28 mouse cellular contexts compared by ENCODE assay signal in the genomic region with DNA sequence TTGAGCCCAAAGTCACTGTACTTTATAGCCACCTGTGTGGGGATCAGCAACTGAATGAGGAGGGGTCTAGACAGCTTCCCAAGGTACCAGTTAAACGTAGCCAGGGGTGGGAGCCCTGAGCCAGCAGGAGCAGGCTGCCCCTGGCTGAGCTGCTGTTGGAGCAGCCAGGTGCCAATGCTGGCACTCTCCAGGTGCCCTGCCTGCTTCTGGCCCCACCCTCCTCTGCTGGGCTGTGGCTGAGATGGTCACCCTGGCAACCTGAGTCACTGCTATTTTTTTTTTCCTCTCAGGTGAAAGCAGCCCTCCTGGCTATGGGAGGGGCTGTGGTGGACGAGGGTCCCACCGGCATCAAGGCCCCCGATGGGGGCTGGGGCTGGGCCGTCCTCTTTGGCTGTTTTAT. TPM values are rescaled to one million over a fixed set of nuclear protein-coding genes. Genes with fewer than 3 reads are reported as not detected.
DNase-seq lines count a peak whose midpoint lies in the region; ATAC-seq and TF ChIP-seq lines count a peak whose summit lies in the region.
"Had no signal": no experiment of that assay in that cellular context is flagged by ENCODE, and none has a peak within 500 bp of the region (broad histone marks: within the 10 kb centered on the region; RNA-seq: fewer than 3 reads in every experiment).

No protein-coding gene starts in this region.

- peak overlapping the region; percentile 97 for H3K27ac ChIP-seq in gastrocnemius, adult 2 months
- H3K27ac ChIP-seq in liver, embryonic 13.5 days: peak overlapping the region; percentile 30; the same call in 1 of the 2 replicates
- H3K27ac ChIP-seq in liver, embryonic 11.5 days (ENCODE audit: low read depth, low read length): no peak overlapping the region
- H3K27ac ChIP-seq in midbrain, postnatal 0 days (ENCODE audit: low read depth, low read length): no peak overlapping the region
- H3K27ac ChIP-seq: embryonic facial prominence, embryonic 13.5 days; heart, adult 2 months; heart, embryonic 15.5 days; hindbrain, embryonic 14.5 days; layer of hippocampus, adult 2 months; limb, embryonic 12.5 days; midbrain, embryonic 12.5 days; neural tube, embryonic 12.5 days had no signal

- peaks cover 64% of the 10 kb centered on the region for H3K36me3 ChIP-seq in liver, embryonic 13.5 days
- H3K36me3 ChIP-seq in liver, embryonic 11.5 days (ENCODE audit: control insufficient read depth, insufficient read depth, low read length): peaks cover 48% of the 10 kb centered on the region
- peaks cover 30% of the 10 kb centered on the region for H3K36me3 ChIP-seq in midbrain, postnatal 0 days (ENCODE audit: insufficient read depth, low read length)

- peak overlapping the region; percentile 65 for H3K4me3 ChIP-seq in gastrocnemius, adult 2 months
- H3K4me3 ChIP-seq in liver, embryonic 13.5 days (replicated peaks): no peak overlapping the region
- no peak overlapping the region for H3K4me3 ChIP-seq in liver, embryonic 11.5 days (ENCODE audit: low read depth, low read length)
- H3K4me3 ChIP-seq in midbrain, postnatal 0 days (ENCODE audit: low read depth, low read length): no peak overlapping the region
- H3K4me3 ChIP-seq: embryonic facial prominence, embryonic 13.5 days; erythroblast, embryonic 14.5 days; heart, adult 2 months; heart, embryonic 15.5 days; layer of hippocampus, adult 2 months; limb, embryonic 12.5 days; liver, embryonic 15.5 days; midbrain, embryonic 12.5 days; neural tube, embryonic 12.5 days had no signal

- H3K27me3 ChIP-seq in liver, embryonic 13.5 days: no peaks in the 10 kb centered on the region
- no peaks in the 10 kb centered on the region for H3K27me3 ChIP-seq in liver, embryonic 11.5 days (replicated peaks; ENCODE audit: control insufficient read depth, insufficient read depth, low read length)
- 0 out of 2 replicates have a peak, but pooled peaks cover 4% of the 10 kb centered on the region for H3K27me3 ChIP-seq in midbrain, postnatal 0 days (ENCODE audit: insufficient read depth, low read length)
- H3K27me3 ChIP-seq: embryonic facial prominence, embryonic 13.5 days; heart, embryonic 15.5 days had no signal

- no peaks in the 10 kb centered on the region for H3K9me3 ChIP-seq in liver, embryonic 13.5 days (replicated peaks)
- no peaks in the 10 kb centered on the region for H3K9me3 ChIP-seq in liver, embryonic 11.5 days (ENCODE audit: control insufficient read depth, low read length)
- no peaks in the 10 kb centered on the region for H3K9me3 ChIP-seq in midbrain, postnatal 0 days (ENCODE audit: low read length)
- H3K9me3 ChIP-seq: embryonic facial prominence, embryonic 13.5 days; heart, embryonic 15.5 days; limb, embryonic 12.5 days; liver, embryonic 15.5 days; midbrain, embryonic 12.5 days; neural tube, embryonic 12.5 days had no signal

- peaks cover 81% of the 10 kb centered on the region for H3K4me1 ChIP-seq in liver, embryonic 13.5 days (replicated peaks)
- peaks cover 50% of the 10 kb centered on the region for H3K4me1 ChIP-seq in liver, embryonic 11.5 days (replicated peaks; ENCODE audit: control insufficient read depth, insufficient read depth, low read length)
- H3K4me1 ChIP-seq in midbrain, postnatal 0 days (ENCODE audit: insufficient read depth, low read length): 0 out of 2 replicates have a peak, but pooled peaks cover 3% of the 10 kb centered on the region

- no peak for TF ChIP-seq CTCF in gastrocnemius, adult 2 months (IDR thresholded peaks at IDR 0.05)
- no peak for TF ChIP-seq CTCF in midbrain, postnatal 0 days (IDR thresholded peaks at IDR 0.05)

- DNase-seq in gastrocnemius, adult 2 months: peak; percentile 75
- DNase-seq in gastrocnemius, postnatal 14 days: no peak
- DNase-seq in liver, embryonic 13.5 days: no peak
- DNase-seq in liver, embryonic 11.5 days (ENCODE audit: low spot score): no peak
- DNase-seq in lung, adult 18-20 months: peak; percentile 58 to 74
- peak; percentile 50 for DNase-seq in lung, postnatal 25 days (ENCODE audit: low spot score)
- no peak for DNase-seq in midbrain, postnatal 0 days (ENCODE audit: low spot score)
- DNase-seq in cerebellum, postnatal 4 days (ENCODE audit: low spot score in 2 of 2): no peak
- DNase-seq: adrenal gland, postnatal 36 days; cerebellum, adult 9-11 months; embryo, embryonic 11 days; gastrocnemius, postnatal 10 days; heart, adult 2 months; heart, postnatal 36 days; kidney, adult 18-20 months; layer of hippocampus, postnatal 36 days; right cerebral cortex, postnatal 14 days had no signal

- H3K4me2 ChIP-seq in liver, embryonic 13.5 days: no peak overlapping the region
- H3K4me2 ChIP-seq in liver, embryonic 11.5 days: no peak overlapping the region
- no peak overlapping the region for H3K4me2 ChIP-seq in midbrain, postnatal 0 days (ENCODE audit: low read depth, low read length, poor library complexity, severe bottlenecking)
- H3K4me2 ChIP-seq: embryonic facial prominence, embryonic 13.5 days; heart, embryonic 15.5 days; hindbrain, embryonic 14.5 days; limb, embryonic 12.5 days; liver, embryonic 15.5 days; midbrain, embryonic 12.5 days; neural tube, embryonic 12.5 days had no signal

- WGBS in liver, embryonic 13.5 days (ENCODE audit: insufficient replicate concordance): 80% methylated on average over 5 of the region's 5 CpGs
- WGBS in liver, embryonic 11.5 days: 81% methylated on average over 5 of the region's 5 CpGs
- 91% methylated on average over 5 of the region's 5 CpGs for WGBS in midbrain, postnatal 0 days

- intact Hi-C loops in gastrocnemius, adult 2 months (cut with DNase I): no loop called here
- intact Hi-C loops in gastrocnemius, postnatal 14 days (cut with DNase I; ENCODE audit: low total_unique reads): no loop called here

- ATAC-seq in liver, embryonic 13.5 days (ENCODE audit: low read depth): no peak
- ATAC-seq in liver, embryonic 11.5 days (replicated peaks; ENCODE audit: low FRiP score): no peak
- no peak for ATAC-seq in midbrain, postnatal 0 days (ENCODE audit: low FRiP score)
- ATAC-seq: forebrain, embryonic 14.5 days; inflammation-experienced regulatory T-cells, adult 6 months had no signal

- H3K9ac ChIP-seq in liver, embryonic 13.5 days: 0 out of 2 replicates have a peak overlapping the region, but pooled peaks have one; percentile 6
- no peak overlapping the region for H3K9ac ChIP-seq in liver, embryonic 11.5 days (ENCODE audit: low read depth, low read length)
- no peak overlapping the region for H3K9ac ChIP-seq in midbrain, postnatal 0 days (replicated peaks; ENCODE audit: low read length, poor library complexity, severe bottlenecking)
- H3K9ac ChIP-seq: embryonic facial prominence, embryonic 13.5 days; heart, embryonic 15.5 days; hindbrain, embryonic 14.5 days; limb, embryonic 12.5 days; liver, embryonic 15.5 days; midbrain, embryonic 12.5 days; neural tube, embryonic 12.5 days had no signal

RNA-seq across cellular contexts. Expression of gene Slc16a3, which starts 6.7 kb away (rescaled TPM):
- total RNA-seq in gastrocnemius, adult 2 months (2021): 100 to 1,000 TPM; 295 to 479 TPM
- 100 to 1,000 TPM; 272 to 355 TPM for total RNA-seq in gastrocnemius, postnatal 14 days (2021)
- 71.4 and 81.7 TPM in 2 replicates for polyA plus RNA-seq in liver, embryonic 13.5 days (2015; fragmentation: Nextera tagmentation; extraction: Ambion mirVana)
- 257 and 272 TPM in 2 replicates for polyA plus RNA-seq in liver, embryonic 11.5 days (2014; fragmentation: Nextera tagmentation; extraction: Ambion mirVana)
- 14.6 and 20.2 TPM in 2 replicates for total RNA-seq in midbrain, postnatal 0 days (2014; rRNA removed)
- 3.2 and 4.1 TPM in 2 replicates for polyA plus RNA-seq in midbrain, postnatal 0 days (2015; fragmentation: Nextera tagmentation; extraction: Ambion mirVana)

RNA-seq across cellular contexts. Expression of gene Ccdc57, which starts 22.3 kb away (rescaled TPM):
- 1 to 10 TPM; 3.4 to 3.6 TPM for total RNA-seq in gastrocnemius, adult 2 months (2021)
- 1 to 10 TPM; 2.3 to 2.8 TPM for total RNA-seq in gastrocnemius, postnatal 14 days (2021)
- polyA plus RNA-seq in liver, embryonic 13.5 days (2015; fragmentation: Nextera tagmentation; extraction: Ambion mirVana): 1.8 TPM in 2 replicates
- polyA plus RNA-seq in liver, embryonic 11.5 days (2014; fragmentation: Nextera tagmentation; extraction: Ambion mirVana): 4.2 and 4.7 TPM in 2 replicates
- 6.2 and 7.2 TPM in 2 replicates for total RNA-seq in midbrain, postnatal 0 days (2014; rRNA removed)
- 6.8 and 7.8 TPM in 2 replicates for polyA plus RNA-seq in midbrain, postnatal 0 days (2015; fragmentation: Nextera tagmentation; extraction: Ambion mirVana)

RNA-seq across cellular contexts. Expression of gene Csnk1d, which starts 36.2 kb away (rescaled TPM):
- total RNA-seq in gastrocnemius, adult 2 months (2021): 10 to 100 TPM; 50.0 to 53.7 TPM
- 10 to 100 TPM; 50.2 to 56.9 TPM for total RNA-seq in gastrocnemius, postnatal 14 days (2021)
- 36.8 and 46.3 TPM in 2 replicates for polyA plus RNA-seq in liver, embryonic 13.5 days (2015; fragmentation: Nextera tagmentation; extraction: Ambion mirVana)
- 62.2 and 66.5 TPM in 2 replicates for polyA plus RNA-seq in liver, embryonic 11.5 days (2014; fragmentation: Nextera tagmentation; extraction: Ambion mirVana)
- 116 and 122 TPM in 2 replicates for total RNA-seq in midbrain, postnatal 0 days (2014; rRNA removed)
- polyA plus RNA-seq in midbrain, postnatal 0 days (2015; fragmentation: Nextera tagmentation; extraction: Ambion mirVana): 115 TPM in 2 replicates

Comparison
In these comparisons a context has a peak if more than half of its experiments do, and no peak if none do; other contexts are left out.
1. DNase-seq: peak in gastrocnemius, adult 2 months (single experiment), lung, adult 18-20 months (2 of 2) and lung, postnatal 25 days (single experiment); none in gastrocnemius, postnatal 14 days (single experiment), liver, embryonic 13.5 days (single experiment), liver, embryonic 11.5 days (single experiment), midbrain, postnatal 0 days (single experiment) and cerebellum, postnatal 4 days (0 of 2).
2. H3K27ac ChIP-seq: peak in gastrocnemius, adult 2 months (single experiment) and liver, embryonic 13.5 days (single experiment); none in liver, embryonic 11.5 days (single experiment) and midbrain, postnatal 0 days (single experiment).
3. RNA of gene Slc16a3, which starts 6.7 kb away (total RNA-seq): 295 to 479 TPM in gastrocnemius, adult 2 months and 272 to 355 TPM in gastrocnemius, postnatal 14 days; 14.6 to 20.2 TPM in midbrain, postnatal 0 days; every median in the first group is over 10 times any median in the second.